ENCODE assay signal across 9 mouse cellular contexts in genomic region chr11:74489239-74489638, GRCm38 (mm10).
"Had no signal": no experiment of that assay in that cellular context is flagged by ENCODE, and none has a peak within 500 bp of the region (broad histone marks: within the 10 kb centered on the region; RNA-seq: fewer than 3 reads in every experiment).

No protein-coding gene starts in this region.

- DNase-seq: right cerebral cortex, postnatal 14 days; thymus, adult 18-20 months; thymus, postnatal 14 days had no signal

- H3K27me3 ChIP-seq: hindbrain, embryonic 13.5 days; lung, embryonic 15.5 days; midbrain, embryonic 13.5 days had no signal

- H3K9me3 ChIP-seq: hindbrain, embryonic 13.5 days; limb, embryonic 10.5 days; liver, embryonic 12.5 days; lung, embryonic 15.5 days; midbrain, embryonic 13.5 days had no signal

- H3K27ac ChIP-seq: hindbrain, embryonic 13.5 days; hindbrain, postnatal 0 days; limb, embryonic 10.5 days; liver, embryonic 12.5 days; lung, embryonic 15.5 days; midbrain, embryonic 13.5 days had no signal

- H3K36me3 ChIP-seq: hindbrain, embryonic 13.5 days; limb, embryonic 10.5 days; liver, embryonic 12.5 days; lung, embryonic 15.5 days; midbrain, embryonic 13.5 days had no signal

- H3K9ac ChIP-seq: hindbrain, embryonic 13.5 days; liver, embryonic 12.5 days; lung, embryonic 15.5 days; midbrain, embryonic 13.5 days had no signal

- ATAC-seq: hindbrain, postnatal 0 days; liver, embryonic 12.5 days; midbrain, embryonic 13.5 days had no signal

- H3K4me3 ChIP-seq: hindbrain, embryonic 13.5 days; limb, embryonic 10.5 days; liver, embryonic 12.5 days; lung, embryonic 15.5 days; midbrain, embryonic 13.5 days had no signal

- H3K4me1 ChIP-seq: midbrain, embryonic 13.5 days had no signal

- H3K4me2 ChIP-seq: hindbrain, embryonic 13.5 days; liver, embryonic 12.5 days; lung, embryonic 15.5 days; midbrain, embryonic 13.5 days had no signal
